Mouse (Mus musculus): Measurements from ENCODE around the gene Prap1.

Gene Prap1

DNA sequence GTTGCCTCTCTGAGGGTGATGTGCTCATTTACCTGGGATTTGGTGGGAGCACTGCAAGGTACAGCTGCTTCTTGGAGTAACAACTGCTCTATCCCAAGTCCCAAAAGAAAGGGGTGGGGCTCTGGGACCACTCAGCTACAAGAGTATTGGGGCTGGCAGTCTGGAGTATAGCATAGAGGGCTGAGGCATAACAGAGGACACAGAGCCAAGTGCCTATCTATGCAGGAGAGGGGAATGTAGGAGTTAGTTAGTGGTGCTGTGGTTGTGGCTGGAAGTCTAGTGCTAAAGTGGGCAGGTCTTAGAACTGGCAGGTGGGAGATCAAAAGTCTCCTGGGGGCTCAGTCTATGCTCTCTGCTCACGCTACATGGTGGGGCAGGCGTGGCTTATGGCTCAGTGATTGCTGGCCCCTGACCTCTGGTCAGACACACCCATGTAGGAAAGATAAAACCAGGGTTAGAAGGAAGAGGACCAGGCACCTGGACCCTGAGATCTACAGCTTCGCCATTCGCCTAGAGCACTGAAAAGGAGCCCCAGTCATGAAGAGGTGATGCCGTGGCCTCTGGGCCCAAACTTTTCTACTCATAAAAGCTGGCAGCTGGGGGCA is at the start of gene Prap1:
Gene Prap1 (plus strand): TSS at position 472 of the 605 bp plus-strand sequence.
- no peak for DNase-seq

- no peak for DNase-seq
These were observed 47.6 kb upstream of the Prap1 start for GRCm38 (mm10) chr7:140045546-140045945.

GRCm38 (mm10) chr7:140047811-140048311 is 45.3 kb upstream of the Prap1 start:
- peak; percentile 31 to 50 for DNase-seq

GRCm38 (mm10) chr7:140048361-140049114 is 44.7 kb upstream of the Prap1 start, which contains the start of gene Msx3:
Gene Msx3 (minus strand): TSS chr7:140049089.
- DNase-seq = peak; percentile 8 to 31

GRCm38 (mm10) chr7:140049115-140049689 is 44.0 kb upstream of the Prap1 start:
- peak; percentile 51 to 62 for DNase-seq

GRCm38 (mm10) chr7:140054124-140054523 is 39.1 kb upstream of the Prap1 start:
- DNase-seq = no peak

DNA sequence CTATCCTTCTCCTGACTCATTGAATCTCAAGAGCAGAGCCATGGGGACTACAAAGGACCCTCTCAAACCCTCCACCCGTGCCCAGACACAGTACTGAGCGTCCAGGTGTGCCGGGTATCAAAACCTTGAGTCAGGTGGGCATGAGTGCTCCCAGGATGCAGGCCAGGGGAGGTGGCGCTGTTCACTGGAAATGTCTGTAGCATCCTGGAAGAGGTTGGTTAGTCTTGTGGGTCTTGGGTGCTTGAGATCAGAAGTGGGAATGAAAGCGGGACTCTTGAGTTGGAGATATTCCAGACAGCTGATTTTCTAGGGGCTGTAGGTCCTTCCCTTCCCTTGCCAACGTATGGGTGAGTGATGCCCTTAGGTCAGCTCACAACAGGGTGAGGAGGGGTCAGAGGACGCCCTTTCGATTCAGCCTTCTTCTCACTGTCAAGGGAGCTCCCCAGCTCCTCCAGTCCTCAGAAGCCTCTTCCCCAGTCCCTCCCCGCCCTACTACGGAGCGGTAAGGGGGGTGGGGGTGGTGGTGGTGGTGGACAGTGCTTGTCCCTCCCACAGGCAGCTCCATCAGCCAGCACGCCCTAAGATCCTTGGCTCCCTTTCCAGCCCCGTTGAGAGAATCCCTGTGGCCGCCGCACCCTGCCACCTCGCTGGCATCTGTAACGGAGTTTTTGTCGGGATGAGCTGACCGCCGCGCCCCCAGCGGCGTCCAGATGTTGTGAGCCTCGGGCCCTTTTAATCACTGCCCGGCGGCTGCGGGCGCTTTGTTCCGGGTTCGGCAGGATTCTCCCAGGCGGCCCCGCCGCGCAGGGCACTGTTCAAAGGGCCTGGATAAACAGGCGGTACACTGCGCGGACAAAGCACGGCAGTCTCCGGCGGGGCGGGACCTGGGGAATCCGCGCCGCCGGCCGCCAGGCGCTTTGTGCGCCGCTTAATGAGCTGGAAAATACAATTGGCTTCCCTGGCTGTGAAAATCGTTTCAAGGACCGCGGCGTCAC is 35.5 kb upstream of the Prap1 start:
- peak; percentile 56 to 73 for DNase-seq

DNA sequence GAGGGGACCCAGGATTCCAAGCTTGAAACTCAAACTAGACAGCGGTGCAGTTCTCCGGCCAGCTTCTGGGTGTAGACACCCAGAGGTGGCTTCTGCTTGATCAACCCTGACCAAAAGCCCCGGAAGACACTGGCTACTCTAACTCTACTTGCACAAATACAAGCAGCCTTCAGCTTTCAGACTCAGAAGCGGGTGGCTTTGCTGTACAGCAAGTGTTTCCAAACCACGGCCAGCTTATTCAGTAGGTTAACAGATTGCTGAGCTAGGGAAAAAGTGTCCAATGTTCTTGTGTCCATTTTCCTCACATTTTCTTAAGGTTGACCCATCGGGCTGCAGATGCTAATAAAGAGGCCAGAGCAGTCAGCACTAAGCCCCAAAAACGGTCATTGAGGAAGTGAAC is 34.7 kb upstream of the Prap1 start:
- peak in 1 of 2 experiments; percentile 12 for DNase-seq

- DNase-seq = no peak
These were observed 33.6 kb upstream of the Prap1 start for GRCm38 (mm10) chr7:140059601-140060000.

GRCm38 (mm10) chr7:140060936-140061831 is 32.0 kb upstream of the Prap1 start:
- DNase-seq = peak; percentile 52 to 70

GRCm38 (mm10) chr7:140061832-140062130 is 31.4 kb upstream of the Prap1 start:
- no peak for DNase-seq

- DNase-seq = peak; percentile 56 to 69
These were observed 30.9 kb upstream of the Prap1 start for GRCm38 (mm10) chr7:140062307-140062706.

- peak; percentile 83 to 86 for DNase-seq
These were observed 30.1 kb upstream of the Prap1 start for GRCm38 (mm10) chr7:140063092-140063491.

GRCm38 (mm10) chr7:140067397-140067796 is 25.8 kb upstream of the Prap1 start:
- no peak for DNase-seq

GRCm38 (mm10) chr7:140070042-140070711 is 23.0 kb upstream of the Prap1 start:
- peak; percentile 12 to 28 for DNase-seq

DNA sequence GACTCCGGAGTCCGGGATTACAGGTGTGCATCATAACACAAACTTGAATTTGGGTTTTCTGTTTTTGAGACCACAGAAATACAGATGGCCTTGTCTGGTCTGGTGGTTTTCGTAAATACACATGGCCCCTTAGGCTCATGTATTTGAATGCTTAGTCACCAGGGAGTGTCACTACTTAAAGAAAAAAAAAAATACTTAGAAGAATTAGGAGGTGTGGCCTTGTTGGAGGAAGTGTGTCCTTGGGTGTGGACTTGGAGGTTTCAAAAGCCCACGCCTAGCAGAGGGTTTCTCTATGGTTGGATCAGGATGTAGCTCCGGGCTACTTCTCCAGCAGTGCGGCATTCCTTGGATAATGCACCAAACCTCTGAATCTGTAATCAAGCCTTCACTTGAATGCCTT is 15.5 kb upstream of the Prap1 start:
- DNase-seq = no peak

GRCm38 (mm10) chr7:140078711-140079110 is 14.5 kb upstream of the Prap1 start:
- peak; percentile 80 to 83 for DNase-seq

- DNase-seq = peak; percentile 75 to 82
These were observed 12.6 kb upstream of the Prap1 start for GRCm38 (mm10) chr7:140080503-140081156.

GRCm38 (mm10) chr7:140081408-140082241 is 11.6 kb upstream of the Prap1 start:
- DNase-seq = no peak
